19 mouse cellular contexts compared by ENCODE assay signal in genomic region chr4:108911866-108912265, GRCm38 (mm10). TPM values are rescaled to one million over a fixed set of nuclear protein-coding genes. Genes with fewer than 3 reads are reported as not detected.
"Had no signal": no experiment of that assay in that cellular context is flagged by ENCODE, and none has a peak within 500 bp of the region (broad histone marks: within the 10 kb centered on the region; RNA-seq: fewer than 3 reads in every experiment).

No protein-coding gene starts in this region.

- H3K9ac ChIP-seq: liver, postnatal 0 days; lung, embryonic 15.5 days; midbrain, embryonic 13.5 days; midbrain, embryonic 15.5 days; neural tube, embryonic 12.5 days; stomach, embryonic 15.5 days had no signal

- H3K4me1 ChIP-seq: midbrain, embryonic 15.5 days; neural tube, embryonic 12.5 days; stomach, embryonic 15.5 days had no signal

- H3K36me3 ChIP-seq: lung, embryonic 15.5 days; midbrain, embryonic 13.5 days; midbrain, embryonic 15.5 days; neural tube, embryonic 12.5 days; stomach, embryonic 15.5 days had no signal

- H3K4me2 ChIP-seq: lung, embryonic 15.5 days; midbrain, embryonic 11.5 days; midbrain, embryonic 13.5 days; midbrain, embryonic 15.5 days; neural tube, embryonic 12.5 days; stomach, embryonic 15.5 days had no signal

- DNase-seq: liver, postnatal 0 days; lung, adult 2 months; lung, postnatal 14 days; lung, postnatal 36 days; right cerebral cortex, postnatal 14 days; spleen, adult 18-20 months; thymus, adult 18-20 months; thymus, postnatal 14 days; thymus, postnatal 36 days had no signal

- ATAC-seq: liver, postnatal 0 days; lung, postnatal 0 days; midbrain, embryonic 13.5 days; midbrain, embryonic 15.5 days had no signal

- H3K27ac ChIP-seq: lung, embryonic 15.5 days; macrophage; midbrain, embryonic 13.5 days; midbrain, embryonic 15.5 days; neural tube, embryonic 12.5 days; stomach, embryonic 15.5 days had no signal

- H3K9me3 ChIP-seq: lung, embryonic 15.5 days; midbrain, embryonic 13.5 days; midbrain, embryonic 15.5 days; neural tube, embryonic 12.5 days; stomach, embryonic 15.5 days had no signal

- H3K4me3 ChIP-seq: lung, embryonic 15.5 days; megakaryocyte, embryonic 14.5 days; midbrain, embryonic 13.5 days; midbrain, embryonic 15.5 days; neural tube, embryonic 12.5 days; stomach, embryonic 15.5 days had no signal

- H3K27me3 ChIP-seq: lung, embryonic 15.5 days; midbrain, embryonic 13.5 days; midbrain, embryonic 15.5 days; neural tube, embryonic 12.5 days; stomach, embryonic 15.5 days had no signal

RNA-seq across cellular contexts. Expression of gene Rab3b, which starts 33.0 kb away (rescaled TPM):
- total RNA-seq: monocyte, adult 5-6 weeks had no signal
- polyA plus RNA-seq: macrophage had no signal
